Mouse (Mus musculus) heart, postnatal 0 days (tissue): ENCODE data around the gene Emcn.

Experiments used
- CTCF ChIP-seq: IDR thresholded peaks from 2 replicates; pipeline ENCODE4 v1.5.1; 2016; ENCODE audit warnings: antibody characterized with exemption, control low read depth, low read depth
- EP300 ChIP-seq: IDR thresholded peaks from 2 replicates; pipeline ENCODE4 v1.6.1; 2016; ENCODE audit warnings: antibody characterized with exemption, low read depth

DNA sequence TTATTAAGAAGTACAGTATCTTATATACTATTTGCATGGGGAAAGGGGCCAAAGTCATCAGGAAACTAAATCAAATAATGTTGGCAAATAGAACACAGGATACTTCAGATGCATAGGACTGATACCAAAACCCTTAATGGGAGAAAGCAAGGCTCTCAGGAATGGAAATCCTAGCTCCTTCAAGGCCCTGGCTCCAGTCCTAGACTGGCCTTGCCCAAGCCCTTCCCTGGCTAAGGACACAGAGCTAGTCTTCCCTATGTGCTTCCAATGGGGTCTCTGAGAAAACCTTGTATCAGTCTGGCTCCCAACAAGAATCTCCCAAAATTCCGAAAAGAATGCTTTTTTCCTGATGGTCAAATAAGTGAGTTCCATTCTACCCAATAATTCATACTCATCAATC lies 126.5 kb downstream of the Emcn start:
- TF ChIP-seq CTCF = no peak
- no peak for TF ChIP-seq EP300
